Comparison of ENCODE assay signal across 9 mouse cellular contexts in genomic region chr12:55389132-55390081, GRCm38 (mm10). TPM values are rescaled to one million over a fixed set of nuclear protein-coding genes. Genes with fewer than 3 reads are reported as not detected.
DNase-seq lines count a peak whose midpoint lies in the region; ATAC-seq and TF ChIP-seq lines count a peak whose summit lies in the region.
"Had no signal": no experiment of that assay in that cellular context is flagged by ENCODE, and none has a peak within 500 bp of the region (broad histone marks: within the 10 kb centered on the region; RNA-seq: fewer than 3 reads in every experiment).

No protein-coding gene starts in this region.

- H3K27ac ChIP-seq in heart, embryonic 10.5 days: no peak overlapping the region
- H3K27ac ChIP-seq in heart, postnatal 0 days (ENCODE audit: low read depth): peak overlapping the region; percentile 72
- peak overlapping the region; percentile 24; the same call in 1 of the 2 replicates for H3K27ac ChIP-seq in macrophage
- H3K27ac ChIP-seq in embryonic facial prominence, embryonic 10.5 days (replicated peaks): no peak overlapping the region
- H3K27ac ChIP-seq in hindbrain, embryonic 10.5 days: no peak overlapping the region
- H3K27ac ChIP-seq: embryonic facial prominence, embryonic 15.5 days had no signal

- no peak for TF ChIP-seq CTCF in heart, postnatal 0 days (IDR thresholded peaks at IDR 0.05; ENCODE audit: low read depth)

- H3K9ac ChIP-seq in heart, postnatal 0 days (replicated peaks; ENCODE audit: low read depth, low read length): no peak overlapping the region
- H3K9ac ChIP-seq: embryonic facial prominence, embryonic 15.5 days had no signal

- H3K4me1 ChIP-seq in heart, embryonic 10.5 days: peaks cover 28% of the 10 kb centered on the region
- no peaks in the 10 kb centered on the region; the same call in 1 of the 2 replicates for H3K4me1 ChIP-seq in heart, postnatal 0 days (ENCODE audit: control insufficient read depth, insufficient read depth)
- H3K4me1 ChIP-seq in embryonic facial prominence, embryonic 10.5 days: peaks cover 22% of the 10 kb centered on the region
- peaks cover 21% of the 10 kb centered on the region; the same call in 1 of the 2 replicates for H3K4me1 ChIP-seq in hindbrain, embryonic 10.5 days (replicated peaks)
- H3K4me1 ChIP-seq: embryonic facial prominence, embryonic 15.5 days had no signal

- H3K79me2 ChIP-seq in macrophage (ENCODE audit: inconsistent target): no peaks in the 10 kb centered on the region

- TF ChIP-seq EP300 in heart, postnatal 0 days (IDR thresholded peaks at IDR 0.05; ENCODE audit: low read depth): no peak

- peak; percentile 52 for ATAC-seq in CD4-positive, CD25-positive, alpha-beta regulatory T cell, adult 4 months
- ATAC-seq in heart, postnatal 0 days (ENCODE audit: insufficient read depth, low read depth): no peak

- H3K4me2 ChIP-seq in heart, postnatal 0 days (ENCODE audit: low read depth, low read length): no peak overlapping the region
- H3K4me2 ChIP-seq: embryonic facial prominence, embryonic 15.5 days had no signal

- WGBS in heart, embryonic 10.5 days: 68% methylated on average over 17 of the region's 17 CpGs
- WGBS in heart, postnatal 0 days: 61% methylated on average over 17 of the region's 17 CpGs
- 15% methylated on average over 17 of the region's 17 CpGs for WGBS in macrophage (ENCODE audit: missing documents)
- WGBS in embryonic facial prominence, embryonic 10.5 days: 70% methylated on average over 17 of the region's 17 CpGs
- WGBS in hindbrain, embryonic 10.5 days: 75% methylated on average over 17 of the region's 17 CpGs

- H3K27me3 ChIP-seq in heart, embryonic 10.5 days (ENCODE audit: insufficient read depth, poor library complexity, severe bottlenecking): no peaks in the 10 kb centered on the region
- no peaks in the 10 kb centered on the region for H3K27me3 ChIP-seq in heart, postnatal 0 days (ENCODE audit: control insufficient read depth, insufficient read depth, low read length)
- no peaks in the 10 kb centered on the region for H3K27me3 ChIP-seq in embryonic facial prominence, embryonic 10.5 days (replicated peaks; ENCODE audit: low read depth, poor library complexity, severe bottlenecking)
- H3K27me3 ChIP-seq in hindbrain, embryonic 10.5 days (ENCODE audit: insufficient read depth, poor library complexity, severe bottlenecking): no peaks in the 10 kb centered on the region
- H3K27me3 ChIP-seq: embryonic facial prominence, embryonic 15.5 days had no signal

- no peak overlapping the region for H3K4me3 ChIP-seq in heart, embryonic 10.5 days
- H3K4me3 ChIP-seq in heart, postnatal 0 days (ENCODE audit: low read depth, low read length): no peak overlapping the region
- no peak overlapping the region for H3K4me3 ChIP-seq in macrophage (ENCODE audit: inconsistent target)
- H3K4me3 ChIP-seq in embryonic facial prominence, embryonic 10.5 days: no peak overlapping the region
- no peak overlapping the region for H3K4me3 ChIP-seq in hindbrain, embryonic 10.5 days
- H3K4me3 ChIP-seq: embryonic facial prominence, embryonic 15.5 days had no signal

- peak; percentile 96 for DNase-seq in heart, adult 11 months
- DNase-seq in heart, embryonic 10.5 days (ENCODE audit: low spot score): no peak
- no peak for DNase-seq in heart, postnatal 0 days (ENCODE audit: low spot score)
- DNase-seq in embryonic facial prominence, embryonic 10.5 days (ENCODE audit: low spot score): no peak
- no peak for DNase-seq in yolk sac, embryonic 10.5 days (ENCODE audit: low spot score)
- no peak for DNase-seq in hindbrain, embryonic 10.5 days (ENCODE audit: low spot score)

- H3K9me3 ChIP-seq in heart, embryonic 10.5 days: no peaks in the 10 kb centered on the region
- no peaks in the 10 kb centered on the region for H3K9me3 ChIP-seq in heart, postnatal 0 days (replicated peaks; ENCODE audit: control insufficient read depth, low read length)
- no peaks in the 10 kb centered on the region for H3K9me3 ChIP-seq in embryonic facial prominence, embryonic 10.5 days
- no peaks in the 10 kb centered on the region for H3K9me3 ChIP-seq in hindbrain, embryonic 10.5 days
- H3K9me3 ChIP-seq: embryonic facial prominence, embryonic 15.5 days had no signal

- no peaks in the 10 kb centered on the region for H3K36me3 ChIP-seq in heart, embryonic 10.5 days
- H3K36me3 ChIP-seq in heart, postnatal 0 days (replicated peaks; ENCODE audit: control insufficient read depth, insufficient read depth, low read length): no peaks in the 10 kb centered on the region
- H3K36me3 ChIP-seq in macrophage (ENCODE audit: inconsistent target): no peaks in the 10 kb centered on the region
- no peaks in the 10 kb centered on the region for H3K36me3 ChIP-seq in embryonic facial prominence, embryonic 10.5 days (replicated peaks)
- H3K36me3 ChIP-seq in hindbrain, embryonic 10.5 days: no peaks in the 10 kb centered on the region
- H3K36me3 ChIP-seq: embryonic facial prominence, embryonic 15.5 days had no signal

RNA-seq across cellular contexts. Expression of gene Psma6, which starts 5.4 kb away (rescaled TPM):
- 365 and 409 TPM in 2 replicates for polyA plus RNA-seq in heart, embryonic 10.5 days (2016; fragmentation: Nextera tagmentation; extraction: Ambion mirVana)
- polyA plus RNA-seq in CD4-positive, CD25-positive, alpha-beta regulatory T cell, adult 4 months (2017; shearing (Covaris generic)): 100 to 1,000 TPM; 249 to 250 TPM
- 75.8 and 110 TPM in 2 replicates for total RNA-seq in heart, postnatal 0 days (2014; rRNA removed; ENCODE audit: low replicate concordance)
- polyA plus RNA-seq in heart, postnatal 0 days (2015; fragmentation: Nextera tagmentation; extraction: Ambion mirVana): 383 TPM in 2 replicates
- 100 to 1,000 TPM in 7 of 26 experiments, 10 to 100 TPM in 19; 16.4 to 148 (median 58.4) TPM for total RNA-seq in macrophage (2018; cell fraction: chromatin; rRNA removed)
- 100 to 1,000 TPM; 117 to 287 (median 197) TPM for total RNA-seq in macrophage (2018; cell fraction: cytosol; rRNA removed)
- total RNA-seq in macrophage (2018; cell fraction: nucleus; rRNA removed): 10 to 100 TPM; 20.4 to 99.3 (median 61.2) TPM
- 135 to 267 TPM (median 190 TPM) in 3 replicates for polyA plus RNA-seq in macrophage (2018)
- 510 and 513 TPM in 2 replicates for polyA plus RNA-seq in embryonic facial prominence, embryonic 10.5 days (2016; fragmentation: Nextera tagmentation; extraction: Ambion mirVana)
- 497 and 528 TPM in 2 replicates for polyA plus RNA-seq in hindbrain, embryonic 10.5 days (2016; fragmentation: Nextera tagmentation; extraction: Ambion mirVana)

Comparison
In these comparisons a context has a peak if more than half of its experiments do, and no peak if none do; other contexts are left out.
1. H3K27ac ChIP-seq: peak in heart, postnatal 0 days (single experiment) and macrophage (single experiment); none in heart, embryonic 10.5 days (single experiment), embryonic facial prominence, embryonic 10.5 days (single experiment) and hindbrain, embryonic 10.5 days (single experiment).